Mouse (Mus musculus) forebrain, postnatal 0 days (tissue): ENCODE data around the gene Pelo. TPM values are rescaled to one million over a fixed set of nuclear protein-coding genes. Genes with fewer than 3 reads are reported as not detected.

ENCODE experiments used
- ATAC-seq: fragments of 200-750 bp; cut with Nextera tagmentation; 2 replicates; pipeline ENCODE4 v1.8.0; 2017; ENCODE audit warnings: mild to moderate bottlenecking, moderate library complexity
- DNase-seq: peaks from one replicate; pipeline ENCODE4 v3.0.0-alpha.2; 2015
- H3K27ac ChIP-seq: fragments of 300-500 bp; sonication (generic); 2 replicates; pipeline ENCODE4 v1.5.1; 2014; ENCODE audit warnings: low read depth, mild to moderate bottlenecking, antibody characterized with exemption, low read length, moderate library complexity, mixed read lengths
- H3K27me3 ChIP-seq: fragments of 300-500 bp; sonication (generic); 2 replicates; pipeline ENCODE4 v1.6.1; 2014; ENCODE audit warnings: mild to moderate bottlenecking, low read length, mixed read lengths; ENCODE audit not compliant: insufficient read depth
- H3K36me3 ChIP-seq: fragments of 300-500 bp; sonication (generic); 2 replicates; pipeline ENCODE4 v1.6.1; 2014; ENCODE audit warnings: mild to moderate bottlenecking, moderate library complexity; ENCODE audit not compliant: insufficient read depth
- H3K4me1 ChIP-seq: fragments of 300-500 bp; sonication (generic); 2 replicates; pipeline ENCODE4 v1.6.1; 2014; ENCODE audit warnings: antibody characterized with exemption; ENCODE audit not compliant: insufficient read depth
- H3K4me2 ChIP-seq: fragments of 300-500 bp; sonication (generic); 2 replicates; pipeline ENCODE4 v1.6.1; 2014; ENCODE audit warnings: low read depth, mild to moderate bottlenecking, moderate library complexity
- H3K4me3 ChIP-seq: fragments of 300-500 bp; sonication (generic); 2 replicates; pipeline ENCODE4 v1.5.1; 2014; ENCODE audit warnings: low read depth, low read length, mixed read lengths
- H3K9ac ChIP-seq: fragments of 300-500 bp; sonication (generic); 2 replicates; pipeline ENCODE4 v1.6.1; 2014; ENCODE audit warnings: mild to moderate bottlenecking
- H3K9me3 ChIP-seq: fragments of 300-500 bp; sonication (generic); 2 replicates; pipeline ENCODE4 v1.6.1; 2016; ENCODE audit warnings: low read length
- CTCF ChIP-seq: sonication (generic); IDR thresholded peaks from 2 replicates; pipeline ENCODE4 v1.5.1; 2016; ENCODE audit warnings: antibody characterized with exemption, control low read depth, low read depth
- WGBS: fragments of 180-500 bp; shearing (Covaris S2); extraction: QIAGEN DNeasy Blood & Tissue Kit; methylation state at CpG from one replicate; pipeline ENCODE4 v1.1.7; 2014; 5-methylcytosine and 5-hydroxymethylcytosine counted together
- polyA plus RNA-seq: library from polyadenylated mRNA; unstranded; fragments of >200 nt; fragmentation: Nextera tagmentation; extraction: Ambion mirVana; gene quantifications from 2 replicates; pipeline ENCODE4 v1.2.1, GENCODE M21; 2015
- total RNA-seq: library from RNA; depleted of rRNA; stranded (reverse); fragments of >200 nt; gene quantifications from 2 replicates; pipeline ENCODE4 v1.2.3, GENCODE M21; 2014; rRNA removed

Pelo gene
- total RNA-seq (10.1 and 12.2 TPM in 2 replicates), polyA plus RNA-seq (6.2 and 6.6 TPM in 2 replicates)

- DNase-seq (peak; percentile 95), ATAC-seq (peak; percentile 99)
- Histone ChIP-seq H3K4me3 (peak within 1 kb of the TSS; percentile 66), H3K27ac (peak within 1 kb of the TSS; percentile 50; the same call in 1 of the 2 replicates), H3K4me2 (peak within 1 kb of the TSS; percentile 96), H3K4me1 (peaks cover 4% of the 10 kb centered on the region; the same call in 1 of the 2 replicates), H3K9me3 (no peaks in the 10 kb centered on the region), H3K9ac (peak within 1 kb of the TSS; percentile 66), H3K36me3 (no peaks in the 10 kb centered on the region), H3K27me3 (no peaks in the 10 kb centered on the region)
- no peak for TF ChIP-seq CTCF
- WGBS = 1% methylated on average over 60 of the region's 60 CpGs
Observed at GRCm38 (mm10) chr13:115090069-115090976, at the start of gene Pelo. Gene Pelo (minus strand): TSS chr13:115090186.

- no peak overlapping the region for H3K4me2 ChIP-seq
- H3K4me3 ChIP-seq = no peak overlapping the region
- ATAC-seq (no peak), DNase-seq (no peak)
- no peak overlapping the region for H3K9ac ChIP-seq
- no peak for TF ChIP-seq CTCF
- no peaks in the 10 kb centered on the region for H3K4me1 ChIP-seq
- no peak overlapping the region for H3K27ac ChIP-seq
- H3K36me3 ChIP-seq = no peaks in the 10 kb centered on the region
- no peaks in the 10 kb centered on the region for H3K9me3 ChIP-seq
- H3K27me3 ChIP-seq = no peaks in the 10 kb centered on the region
- WGBS = 92% methylated on average over 7 of the region's 7 CpGs
Observed at GRCm38 (mm10) chr13:115138513-115138912, 48.5 kb upstream of the Pelo start.

- H3K9ac ChIP-seq = no peak overlapping the region
- H3K4me2 ChIP-seq = no peak overlapping the region
- no peaks in the 10 kb centered on the region for H3K4me1 ChIP-seq
- H3K27me3 ChIP-seq = no peaks in the 10 kb centered on the region
- ATAC-seq = no peak
- TF ChIP-seq CTCF = no peak
- 89% methylated on average over 3 of the region's 3 CpGs for WGBS
- H3K36me3 ChIP-seq = no peaks in the 10 kb centered on the region
- H3K9me3 ChIP-seq = no peaks in the 10 kb centered on the region
- H3K27ac ChIP-seq = no peak overlapping the region
- no peak for DNase-seq
- no peak overlapping the region for H3K4me3 ChIP-seq
Observed at GRCm38 (mm10) chr13:115136761-115137160, 46.8 kb upstream of the Pelo start.

- WGBS = 41% methylated on average over 5 of the region's 5 CpGs
- H3K27ac ChIP-seq = no peak overlapping the region
Observed at GRCm38 (mm10) chr13:115132435-115132834, 42.4 kb upstream of the Pelo start.

GRCm38 (mm10) chr13:115131381-115131780 lies 41.4 kb upstream of the Pelo start:
- no peaks in the 10 kb centered on the region for H3K9me3 ChIP-seq
- no peak overlapping the region for H3K9ac ChIP-seq
- H3K36me3 ChIP-seq = no peaks in the 10 kb centered on the region
- H3K27ac ChIP-seq = no peak overlapping the region
- no peak for TF ChIP-seq CTCF
- WGBS = 72% methylated on average over 3 of the region's 3 CpGs
- ATAC-seq (no peak), DNase-seq (no peak)
- H3K27me3 ChIP-seq = no peaks in the 10 kb centered on the region
- no peak overlapping the region for H3K4me3 ChIP-seq
- H3K4me2 ChIP-seq = no peak overlapping the region
- H3K4me1 ChIP-seq = no peaks in the 10 kb centered on the region

More at GRCm38 (mm10) chr13:115132435-115132834, 42.4 kb upstream of the Pelo start:
- TF ChIP-seq CTCF = no peak
- ATAC-seq (no peak), DNase-seq (no peak)
- Histone ChIP-seq H3K4me3 (no peak overlapping the region), H3K9me3 (no peaks in the 10 kb centered on the region), H3K4me2 (no peak overlapping the region), H3K9ac (no peak overlapping the region), H3K4me1 (no peaks in the 10 kb centered on the region), H3K36me3 (no peaks in the 10 kb centered on the region), H3K27me3 (no peaks in the 10 kb centered on the region)

GRCm38 (mm10) chr13:115130035-115130434 lies 40.0 kb upstream of the Pelo start:
- H3K36me3 ChIP-seq = no peaks in the 10 kb centered on the region
- H3K4me2 ChIP-seq = no peak overlapping the region
- H3K4me3 ChIP-seq = no peak overlapping the region
- H3K27me3 ChIP-seq = no peaks in the 10 kb centered on the region
- H3K27ac ChIP-seq = no peak overlapping the region
- H3K9ac ChIP-seq = no peak overlapping the region
- DNase-seq (no peak), ATAC-seq (no peak)
- WGBS = 90% methylated on average over 2 of the region's 2 CpGs
- TF ChIP-seq CTCF = no peak
- H3K9me3 ChIP-seq = no peaks in the 10 kb centered on the region
- H3K4me1 ChIP-seq = no peaks in the 10 kb centered on the region

GRCm38 (mm10) chr13:115127826-115128225 lies 37.8 kb upstream of the Pelo start:
- ATAC-seq = no peak
- no peak for DNase-seq

More at GRCm38 (mm10) chr13:115127826-115128225, 37.8 kb upstream of the Pelo start:
- Histone ChIP-seq H3K9me3 (no peaks in the 10 kb centered on the region), H3K4me1 (no peaks in the 10 kb centered on the region), H3K27ac (no peak overlapping the region), H3K9ac (no peak overlapping the region), H3K36me3 (no peaks in the 10 kb centered on the region), H3K4me2 (no peak overlapping the region), H3K4me3 (no peak overlapping the region), H3K27me3 (no peaks in the 10 kb centered on the region)
- 41% methylated on average over 1 of the region's 1 CpGs for WGBS
- no peak for TF ChIP-seq CTCF
